Mouse (Mus musculus) kidney, embryonic 16.5 days (tissue): ENCODE results near the gene Prnd. TPM values are rescaled to one million over a fixed set of nuclear protein-coding genes. Genes with fewer than 3 reads are reported as not detected.
A peak's percentile ranks its signal among the peaks of the same experiment; 100 is the strongest.

Source experiments
- ATAC-seq: fragments of 200-750 bp; cut with Nextera tagmentation; 2 replicates; pipeline ENCODE4 v1.8.0; 2017; ENCODE audit warnings: moderate TSS enrichment; ENCODE audit not compliant: low FRiP score, low TSS enrichment
- H3K27ac ChIP-seq: fragments of 300-500 bp; sonication (generic); 2 replicates; pipeline ENCODE4 v1.5.1; 2014; ENCODE audit warnings: low read length
- H3K27me3 ChIP-seq: fragments of 300-500 bp; sonication (generic); 2 replicates; pipeline ENCODE4 v1.6.1; 2014; ENCODE audit warnings: low read length, control low read depth, mixed read lengths; ENCODE audit not compliant: insufficient read depth
- H3K36me3 ChIP-seq: fragments of 300-500 bp; sonication (generic); 2 replicates; pipeline ENCODE4 v1.6.1; 2014; ENCODE audit warnings: low read length, control low read depth, mixed read lengths; ENCODE audit not compliant: insufficient read depth
- H3K4me1 ChIP-seq: fragments of 300-500 bp; sonication (generic); 2 replicates; pipeline ENCODE4 v1.6.1; 2014; ENCODE audit warnings: low read length, control low read depth, mixed read lengths; ENCODE audit not compliant: insufficient read depth
- H3K4me2 ChIP-seq: fragments of 300-500 bp; sonication (generic); replicated peaks from 2 replicates; pipeline ENCODE4 v1.6.1; 2014; ENCODE audit warnings: low read depth, low read length
- H3K4me3 ChIP-seq: fragments of 300-500 bp; sonication (generic); 2 replicates; pipeline ENCODE4 v1.5.1; 2014; ENCODE audit warnings: mild to moderate bottlenecking, low read length
- H3K9ac ChIP-seq: fragments of 300-500 bp; sonication (generic); replicated peaks from 2 replicates; pipeline ENCODE4 v1.6.1; 2014; ENCODE audit warnings: low read length
- H3K9me3 ChIP-seq: fragments of 300-500 bp; sonication (generic); 2 replicates; pipeline ENCODE4 v1.6.1; 2016; ENCODE audit warnings: low read length, control low read depth
- WGBS: fragments of 180-500 bp; shearing (Covaris S2); extraction: QIAGEN DNeasy Blood & Tissue Kit; methylation state at CpG from one replicate; pipeline ENCODE4 v1.1.7; 2014; 5-methylcytosine and 5-hydroxymethylcytosine counted together
- polyA plus RNA-seq: library from polyadenylated mRNA; unstranded; fragments of >200 nt; fragmentation: Nextera tagmentation; extraction: Ambion mirVana; gene quantifications from 2 replicates; pipeline ENCODE4 v1.2.1, GENCODE M21; 2015

The Prnd gene
- polyA plus RNA-seq, 1 experiment from 2014 or later, result 16.2 TPM

DNA sequence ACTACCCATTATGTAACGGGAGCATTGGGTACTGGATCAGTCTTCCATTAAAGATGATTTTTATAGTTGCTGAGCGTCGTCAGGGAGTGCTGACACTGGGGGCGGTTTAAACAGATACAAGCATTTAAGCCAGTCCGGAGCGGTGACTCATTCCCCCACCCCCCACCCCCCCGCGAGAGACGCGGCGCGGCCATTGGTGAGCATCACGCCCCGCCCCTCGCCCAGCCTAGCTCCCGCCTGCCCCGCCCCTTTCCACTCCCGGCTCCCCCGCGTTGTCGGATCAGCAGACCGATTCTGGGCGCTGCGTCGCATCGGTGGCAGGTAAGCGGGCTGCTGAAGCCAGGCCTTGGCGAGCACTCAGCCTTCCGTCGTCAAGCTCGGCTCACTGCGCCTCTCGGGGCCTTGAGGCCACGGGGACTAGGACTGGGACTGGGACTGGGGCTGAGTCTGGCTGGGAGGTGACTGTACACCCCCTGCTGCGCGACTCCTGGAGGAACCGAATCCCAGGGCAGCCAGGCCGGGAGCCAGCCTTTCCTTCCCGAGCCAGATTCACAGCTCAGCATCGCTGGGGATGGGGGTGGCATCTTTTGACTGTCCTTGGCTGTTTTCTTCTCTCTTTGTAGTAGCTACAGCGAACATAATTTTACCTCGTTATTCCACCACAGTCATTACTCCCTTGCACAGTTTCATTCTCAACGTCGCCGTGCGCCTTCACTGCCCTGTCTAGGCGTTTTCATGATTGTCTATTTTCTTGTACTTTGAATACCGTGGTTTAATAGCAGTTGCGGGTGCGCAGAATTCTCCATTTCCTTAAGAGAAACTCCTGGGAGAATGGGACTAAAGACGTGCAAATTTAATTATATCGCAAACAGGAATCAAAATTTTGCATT lies 40.7 kb upstream of the Prnd start, which contains the start of the genes Prnp and Prn:
Prnp (plus strand) TSS at position 246 of the 890 bp plus-strand sequence.
Prn (plus strand) TSS at position 275 of the 890 bp plus-strand sequence.
- no peaks in the 10 kb centered on the region for H3K36me3 ChIP-seq
- peak within 1 kb of the TSS; percentile 80 for H3K27ac ChIP-seq
- peak within 1 kb of the TSS; percentile 73 for H3K4me3 ChIP-seq
- peak within 1 kb of the TSS; percentile 80 for H3K9ac ChIP-seq
- ATAC-seq, result peak; percentile 91
- peaks cover 31% of the 10 kb centered on the region for H3K4me1 ChIP-seq
- H3K9me3 ChIP-seq, result no peaks in the 10 kb centered on the region
- 5% methylated on average over 52 of the region's 52 CpGs for WGBS
- peak within 1 kb of the TSS; percentile 81 for H3K4me2 ChIP-seq
- no peaks in the 10 kb centered on the region for H3K27me3 ChIP-seq

GRCm38 (mm10) chr2:131910847-131911246 lies 39.8 kb upstream of the Prnd start:
- Histone ChIP-seq H3K27ac (no peak overlapping the region), H3K4me3 (peak overlapping the region; percentile 73; the same call in 1 of the 2 replicates), H3K36me3 (no peaks in the 10 kb centered on the region), H3K27me3 (no peaks in the 10 kb centered on the region), H3K4me2 (peak overlapping the region; percentile 81; the same call in 1 of the 2 replicates), H3K4me1 (peaks cover 31% of the 10 kb centered on the region), H3K9ac (no peak overlapping the region), H3K9me3 (no peaks in the 10 kb centered on the region)
- WGBS, result 39% methylated on average over 2 of the region's 2 CpGs
- no peak for ATAC-seq

- H3K9ac ChIP-seq, result no peak overlapping the region
- 22% methylated on average over 4 of the region's 4 CpGs for whole genome bisulfite sequencing
- H3K4me3 ChIP-seq, result no peak overlapping the region; the same call in 1 of the 2 replicates
These were observed 39.3 kb upstream of the Prnd start for GRCm38 (mm10) chr2:131911341-131911740.

GRCm38 (mm10) chr2:131912526-131913258 lies 38.0 kb upstream of the Prnd start:
- Histone ChIP-seq H3K36me3 (no peaks in the 10 kb centered on the region), H3K9ac (no peak overlapping the region), H3K27ac (no peak overlapping the region), H3K4me1 (peaks cover 31% of the 10 kb centered on the region), H3K4me3 (no peak overlapping the region), H3K27me3 (no peaks in the 10 kb centered on the region), H3K4me2 (no peak overlapping the region), H3K9me3 (no peaks in the 10 kb centered on the region)
- no peak for ATAC-seq
- 35% methylated on average over 8 of the region's 8 CpGs for WGBS

More at GRCm38 (mm10) chr2:131911341-131911740, 39.3 kb upstream of the Prnd start:
- no peak for ATAC-seq
- Histone ChIP-seq H3K4me1 (peaks cover 31% of the 10 kb centered on the region), H3K4me2 (peak overlapping the region; percentile 81; the same call in 1 of the 2 replicates), H3K9me3 (no peaks in the 10 kb centered on the region), H3K36me3 (no peaks in the 10 kb centered on the region), H3K27ac (no peak overlapping the region), H3K27me3 (no peaks in the 10 kb centered on the region)

- Histone ChIP-seq H3K27ac (no peak overlapping the region), H3K9me3 (no peaks in the 10 kb centered on the region), H3K4me1 (peaks cover 8% of the 10 kb centered on the region; the same call in 1 of the 2 replicates), H3K4me3 (no peak overlapping the region), H3K36me3 (no peaks in the 10 kb centered on the region), H3K4me2 (no peak overlapping the region), H3K9ac (no peak overlapping the region), H3K27me3 (no peaks in the 10 kb centered on the region)
- 0 out of 2 replicates have a peak, but pooled peaks have one; percentile 12 for ATAC-seq
- WGBS, result 73% methylated on average over 7 of the region's 7 CpGs
These were observed 18.3 kb upstream of the Prnd start for GRCm38 (mm10) chr2:131932275-131932902.

GRCm38 (mm10) chr2:131933013-131933412 lies 17.6 kb upstream of the Prnd start:
- Histone ChIP-seq H3K36me3 (no peaks in the 10 kb centered on the region), H3K4me3 (no peak overlapping the region), H3K4me2 (no peak overlapping the region), H3K4me1 (peaks cover 8% of the 10 kb centered on the region; the same call in 1 of the 2 replicates), H3K27ac (no peak overlapping the region), H3K9ac (no peak overlapping the region), H3K9me3 (no peaks in the 10 kb centered on the region), H3K27me3 (no peaks in the 10 kb centered on the region)
- WGBS, result 44% methylated on average over 6 of the region's 6 CpGs
- no peak for ATAC-seq

DNA sequence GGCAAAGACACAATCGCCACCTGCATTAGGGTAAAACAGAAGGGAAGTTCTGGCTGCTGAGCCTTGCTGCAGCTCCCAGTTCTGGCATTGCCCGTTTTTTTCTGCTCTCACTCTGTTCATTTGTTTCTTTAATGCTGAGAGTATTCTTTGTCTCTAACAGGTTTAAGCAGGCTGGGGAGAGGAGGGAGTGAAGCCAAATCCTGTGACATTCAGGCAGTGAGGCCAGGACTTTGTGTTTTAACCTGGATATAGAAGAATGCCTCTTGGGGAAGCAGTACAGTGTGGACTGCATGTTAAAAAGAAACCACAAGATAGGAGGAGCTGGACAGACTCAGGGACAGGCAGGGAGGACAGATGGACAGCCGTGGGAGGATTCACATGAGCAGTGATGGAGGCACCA lies 17.1 kb upstream of the Prnd start:
- no peak overlapping the region for H3K27ac ChIP-seq

DNA sequence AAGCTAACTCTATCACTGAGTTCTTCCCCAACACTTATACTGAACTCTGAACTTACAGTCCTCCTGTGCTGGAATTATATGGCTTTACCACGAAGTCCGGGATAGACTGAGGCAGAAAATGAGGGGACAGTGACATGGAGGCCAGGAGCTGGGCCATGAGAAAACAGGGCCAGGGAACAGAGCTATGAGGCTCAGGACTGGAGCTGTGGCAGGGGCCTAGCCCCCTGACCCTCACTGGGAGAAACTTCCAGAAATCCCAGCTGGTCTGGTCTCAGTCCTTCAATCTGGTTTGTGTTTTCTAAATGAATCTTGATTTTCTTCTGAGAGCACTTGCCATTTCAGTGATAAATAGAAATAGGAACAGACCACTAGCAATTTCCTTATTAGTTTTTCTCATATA lies 16.4 kb upstream of the Prnd start:
- no peak overlapping the region for H3K9ac ChIP-seq
- H3K9me3 ChIP-seq, result no peaks in the 10 kb centered on the region
- no peaks in the 10 kb centered on the region for H3K36me3 ChIP-seq
- no peaks in the 10 kb centered on the region for H3K27me3 ChIP-seq
- H3K4me1 ChIP-seq, result peaks cover 8% of the 10 kb centered on the region; the same call in 1 of the 2 replicates
- H3K4me2 ChIP-seq, result no peak overlapping the region
- H3K27ac ChIP-seq, result no peak overlapping the region
- 94% methylated on average over 2 of the region's 2 CpGs for WGBS
- no peak for ATAC-seq
- H3K4me3 ChIP-seq, result no peak overlapping the region

More for the DNA sequence above, 17.1 kb upstream of the Prnd start:
- no peaks in the 10 kb centered on the region for H3K9me3 ChIP-seq
- H3K9ac ChIP-seq, result no peak overlapping the region
- H3K4me2 ChIP-seq, result no peak overlapping the region
- H3K27me3 ChIP-seq, result no peaks in the 10 kb centered on the region
- no peaks in the 10 kb centered on the region for H3K36me3 ChIP-seq
- ATAC-seq, result no peak
- WGBS, result 69% methylated on average over 3 of the region's 3 CpGs
- H3K4me1 ChIP-seq, result peaks cover 8% of the 10 kb centered on the region; the same call in 1 of the 2 replicates
- no peak overlapping the region for H3K4me3 ChIP-seq

- Histone ChIP-seq H3K9ac (no peak overlapping the region), H3K4me3 (no peak overlapping the region), H3K9me3 (no peaks in the 10 kb centered on the region), H3K36me3 (no peaks in the 10 kb centered on the region), H3K27me3 (no peaks in the 10 kb centered on the region), H3K4me2 (no peak overlapping the region), H3K27ac (no peak overlapping the region), H3K4me1 (peaks cover 8% of the 10 kb centered on the region; the same call in 1 of the 2 replicates)
- ATAC-seq, result peak; percentile 28; the same call in 1 of the 2 replicates
- WGBS, result 68% methylated on average over 10 of the region's 10 CpGs
These were observed 15.1 kb upstream of the Prnd start for GRCm38 (mm10) chr2:131935390-131936105.
